Mouse (Mus musculus) spleen, postnatal 4 days (tissue): ENCODE data around the gene Capn5.
A peak's percentile ranks its signal among the peaks of the same experiment; 100 is the strongest.
"Not testable (repeated sequence)": the region's sequence is repeated elsewhere in the genome, so short reads cannot be mapped to it uniquely, and the experiment has no call there.

ENCODE experiments used
- DNase-seq, 2 experiments: peaks; one replicate each; pipeline ENCODE4 v3.0.0; 2022; ENCODE audit warnings: low spot score in 2 of 2

Capn5 gene

GRCm38 (mm10) chr7:98177929-98178559, at the start of gene Capn5:
TSS of gene Capn5 (minus strand) at chr7:98178274.
- DNase-seq = peak; percentile 75 to 84

- DNase-seq = no peak
These were observed 45.7 kb upstream of the Capn5 start for GRCm38 (mm10) chr7:98223796-98224195.

- no peak for DNase-seq
These were observed 38.6 kb upstream of the Capn5 start for GRCm38 (mm10) chr7:98216713-98217112.

- no peak for DNase-seq
These were observed 24.9 kb upstream of the Capn5 start for GRCm38 (mm10) chr7:98202946-98203345.

GRCm38 (mm10) chr7:98201493-98202028, 23.5 kb upstream of the Capn5 start:
- no peak for DNase-seq

GRCm38 (mm10) chr7:98200396-98200795, 22.3 kb upstream of the Capn5 start:
- DNase-seq = no peak

- no peak for DNase-seq
These were observed 21.3 kb upstream of the Capn5 start, which contains the start of gene B3gnt6 for GRCm38 (mm10) chr7:98199381-98199780. TSS of gene B3gnt6 (minus strand) at chr7:98199481.

GRCm38 (mm10) chr7:98195151-98195801, 17.2 kb upstream of the Capn5 start:
- no peak for DNase-seq

- DNase-seq = no peak
These were observed 16.1 kb upstream of the Capn5 start for GRCm38 (mm10) chr7:98194026-98194792.

- no peak for DNase-seq
These were observed 15.5 kb upstream of the Capn5 start for GRCm38 (mm10) chr7:98193515-98194025.

- no peak for DNase-seq
These were observed 13.6 kb upstream of the Capn5 start for GRCm38 (mm10) chr7:98191571-98192250.

GRCm38 (mm10) chr7:98190578-98190977, 12.5 kb upstream of the Capn5 start:
- DNase-seq = no peak

- DNase-seq = no peak
These were observed 11.7 kb upstream of the Capn5 start for GRCm38 (mm10) chr7:98189745-98190144.

GRCm38 (mm10) chr7:98188680-98189079, 10.6 kb upstream of the Capn5 start:
- DNase-seq = no peak

GRCm38 (mm10) chr7:98188238-98188637, 10.2 kb upstream of the Capn5 start:
- no peak for DNase-seq

GRCm38 (mm10) chr7:98187332-98187731, 9.3 kb upstream of the Capn5 start:
- DNase-seq = not testable (repeated sequence)

GRCm38 (mm10) chr7:98186637-98187036, 8.6 kb upstream of the Capn5 start:
- DNase-seq = no peak

- no peak for DNase-seq
These were observed 7.3 kb upstream of the Capn5 start for GRCm38 (mm10) chr7:98185326-98185725.

- DNase-seq = no peak
These were observed 622 bp upstream of the Capn5 start for GRCm38 (mm10) chr7:98178560-98179231.

GRCm38 (mm10) chr7:98177566-98177928, 527 bp downstream of the Capn5 start:
- DNase-seq = no peak

GRCm38 (mm10) chr7:98177071-98177485, 996 bp downstream of the Capn5 start:
- DNase-seq = peak in 1 of 2 experiments; percentile 69
